Mouse (Mus musculus) lung, embryonic 14.5 days (tissue): ENCODE results near the gene Slit3. TPM values are rescaled to one million over a fixed set of nuclear protein-coding genes. Genes with fewer than 3 reads are reported as not detected.

ENCODE experiments used
- ATAC-seq: fragments of 200-750 bp; cut with Nextera tagmentation; 2 replicates; pipeline ENCODE4 v1.8.0; 2017; ENCODE audit warnings: mild to moderate bottlenecking, moderate TSS enrichment, moderate library complexity; ENCODE audit not compliant: insufficient read depth
- DNase-seq: peaks from one replicate; pipeline ENCODE4 v3.0.0-alpha.2; 2015
- H3K27ac ChIP-seq: fragments of 300-500 bp; sonication (generic); 2 replicates; pipeline ENCODE4 v1.5.1; 2014; ENCODE audit warnings: low read depth, mild to moderate bottlenecking, moderate library complexity
- H3K27me3 ChIP-seq: fragments of 300-500 bp; sonication (generic); 2 replicates; pipeline ENCODE4 v1.6.1; 2014; ENCODE audit warnings: low read length, control low read depth; ENCODE audit not compliant: insufficient read depth
- H3K36me3 ChIP-seq: fragments of 300-500 bp; sonication (generic); 2 replicates; pipeline ENCODE4 v1.6.1; 2014; ENCODE audit warnings: control low read depth; ENCODE audit not compliant: insufficient read depth
- H3K4me1 ChIP-seq: fragments of 300-500 bp; sonication (generic); 2 replicates; pipeline ENCODE4 v1.6.1; 2014; ENCODE audit warnings: antibody characterized with exemption, control low read depth; ENCODE audit not compliant: insufficient read depth
- H3K4me2 ChIP-seq: fragments of 300-500 bp; sonication (generic); 2 replicates; pipeline ENCODE4 v1.6.1; 2014; ENCODE audit warnings: mild to moderate bottlenecking
- H3K4me3 ChIP-seq: fragments of 300-500 bp; sonication (generic); 2 replicates; pipeline ENCODE4 v1.5.1; 2014; ENCODE audit warnings: low read depth, low read length
- H3K9ac ChIP-seq: fragments of 300-500 bp; sonication (generic); 2 replicates; pipeline ENCODE4 v1.6.1; 2014
- H3K9me3 ChIP-seq: fragments of 300-500 bp; sonication (generic); 2 replicates; pipeline ENCODE4 v1.6.1; 2016; ENCODE audit warnings: low read depth, low read length, control low read depth
- CTCF ChIP-seq: IDR thresholded peaks from 2 replicates; pipeline ENCODE4 v1.5.1; 2016; ENCODE audit warnings: antibody characterized with exemption, low read depth
- WGBS: fragments of 180-500 bp; shearing (Covaris S2); extraction: QIAGEN DNeasy Blood & Tissue Kit; methylation state at CpG from one replicate; pipeline ENCODE4 v1.1.7; 2014; 5-methylcytosine and 5-hydroxymethylcytosine counted together
- polyA plus RNA-seq: library from polyadenylated mRNA; unstranded; fragments of >200 nt; fragmentation: Nextera tagmentation; extraction: Ambion mirVana; gene quantifications from 2 replicates; pipeline ENCODE4 v1.2.1, GENCODE M21; 2014

Slit3 gene
- polyA plus RNA-seq, 1 experiment from 2014 or later: 37.3 TPM

GRCm38 (mm10) chr11:35625576-35625975 lies 504.6 kb downstream of the Slit3 start:
- Histone ChIP-seq H3K9me3 (no peaks in the 10 kb centered on the region), H3K4me3 (no peak overlapping the region), H3K9ac (no peak overlapping the region), H3K4me1 (no peaks in the 10 kb centered on the region), H3K27me3 (no peaks in the 10 kb centered on the region), H3K36me3 (peaks cover 21% of the 10 kb centered on the region; the same call in 1 of the 2 replicates), H3K4me2 (no peak overlapping the region), H3K27ac (no peak overlapping the region)
- no peak for TF ChIP-seq CTCF
- no peak for ATAC-seq
- DNase-seq: no peak
- 54% methylated on average over 6 of the region's 6 CpGs for WGBS

GRCm38 (mm10) chr11:35626161-35626885 lies 505.3 kb downstream of the Slit3 start:
- TF ChIP-seq CTCF: no peak

GRCm38 (mm10) chr11:35627815-35628214 lies 506.8 kb downstream of the Slit3 start:
- peak; percentile 57 for DNase-seq
- no peak for TF ChIP-seq CTCF
- Histone ChIP-seq H3K36me3 (peaks cover 31% of the 10 kb centered on the region; the same call in 1 of the 2 replicates), H3K4me3 (no peak overlapping the region), H3K27ac (no peak overlapping the region), H3K9ac (no peak overlapping the region), H3K27me3 (no peaks in the 10 kb centered on the region), H3K4me2 (no peak overlapping the region), H3K9me3 (no peaks in the 10 kb centered on the region), H3K4me1 (no peaks in the 10 kb centered on the region)
- no peak for ATAC-seq
- WGBS: 75% methylated on average over 3 of the region's 3 CpGs

More at GRCm38 (mm10) chr11:35626161-35626885, 505.3 kb downstream of the Slit3 start:
- 87% methylated on average over 10 of the region's 10 CpGs for WGBS
- Histone ChIP-seq H3K4me2 (no peak overlapping the region), H3K9ac (no peak overlapping the region), H3K36me3 (peaks cover 22% of the 10 kb centered on the region; the same call in 1 of the 2 replicates), H3K27ac (no peak overlapping the region), H3K27me3 (no peaks in the 10 kb centered on the region), H3K4me3 (no peak overlapping the region), H3K4me1 (no peaks in the 10 kb centered on the region), H3K9me3 (no peaks in the 10 kb centered on the region)
- peak; percentile 34 for DNase-seq
- no peak for ATAC-seq

- H3K27me3 ChIP-seq: no peaks in the 10 kb centered on the region
- H3K36me3 ChIP-seq: peaks cover 40% of the 10 kb centered on the region; the same call in 1 of the 2 replicates
- no peak for TF ChIP-seq CTCF
- H3K9me3 ChIP-seq: no peaks in the 10 kb centered on the region
- H3K27ac ChIP-seq: no peak overlapping the region
- H3K4me3 ChIP-seq: no peak overlapping the region
- ATAC-seq (no peak), DNase-seq (no peak)
- 85% methylated on average over 5 of the region's 5 CpGs for WGBS
- H3K9ac ChIP-seq: no peak overlapping the region
- no peak overlapping the region for H3K4me2 ChIP-seq
- no peaks in the 10 kb centered on the region for H3K4me1 ChIP-seq
Measured at GRCm38 (mm10) chr11:35632262-35632661, 511.2 kb downstream of the Slit3 start.

- Histone ChIP-seq H3K4me3 (no peak overlapping the region), H3K36me3 (peaks cover 24% of the 10 kb centered on the region; the same call in 1 of the 2 replicates), H3K9ac (no peak overlapping the region), H3K4me2 (no peak overlapping the region), H3K27ac (no peak overlapping the region), H3K9me3 (no peaks in the 10 kb centered on the region), H3K4me1 (no peaks in the 10 kb centered on the region), H3K27me3 (no peaks in the 10 kb centered on the region)
- ATAC-seq (no peak), DNase-seq (no peak)
- WGBS: 56% methylated on average over 7 of the region's 7 CpGs
- TF ChIP-seq CTCF: no peak
Measured at GRCm38 (mm10) chr11:35637102-35637501, 516.1 kb downstream of the Slit3 start.

GRCm38 (mm10) chr11:35638862-35639384 lies 517.9 kb downstream of the Slit3 start:
- H3K4me3 ChIP-seq: no peak overlapping the region
- H3K4me1 ChIP-seq: no peaks in the 10 kb centered on the region
- no peaks in the 10 kb centered on the region for H3K9me3 ChIP-seq
- H3K27me3 ChIP-seq: no peaks in the 10 kb centered on the region
- no peak for ATAC-seq
- no peak overlapping the region for H3K9ac ChIP-seq
- WGBS: 21% methylated on average over 3 of the region's 3 CpGs
- no peak for TF ChIP-seq CTCF
- DNase-seq: no peak
- no peak overlapping the region for H3K27ac ChIP-seq
- H3K36me3 ChIP-seq: 0 out of 2 replicates have a peak, but pooled peaks cover 18% of the 10 kb centered on the region
- no peak overlapping the region for H3K4me2 ChIP-seq

GRCm38 (mm10) chr11:35639428-35639827 lies 518.4 kb downstream of the Slit3 start:
- TF ChIP-seq CTCF: no peak
- DNase-seq (no peak), ATAC-seq (no peak)
- H3K9me3 ChIP-seq: no peaks in the 10 kb centered on the region
- H3K27me3 ChIP-seq: no peaks in the 10 kb centered on the region
- H3K9ac ChIP-seq: no peak overlapping the region
- WGBS: 36% methylated on average over 11 of the region's 11 CpGs
- H3K27ac ChIP-seq: no peak overlapping the region
- H3K4me3 ChIP-seq: no peak overlapping the region
- no peak overlapping the region for H3K4me2 ChIP-seq
- H3K4me1 ChIP-seq: no peaks in the 10 kb centered on the region
- 0 out of 2 replicates have a peak, but pooled peaks cover 17% of the 10 kb centered on the region for H3K36me3 ChIP-seq
